Mouse (Mus musculus) CD8-positive naive resting alpha-beta T cell, adult 57 days (primary cell): ENCODE data around the gene Bet1l. TPM values are rescaled to one million over a fixed set of nuclear protein-coding genes. Genes with fewer than 3 reads are reported as not detected.

Experiments used
- total RNA-seq: library from RNA; stranded (reverse); gene quantifications from one replicate; pipeline ENCODE4 v1.2.4, GENCODE M21; 2023

Gene Bet1l
- 31.9 TPM for total RNA-seq

GRCm38 (mm10) chr7:140857550-140858505, at the start of gene Bet1l:
Gene Bet1l, minus strand, starts transcription at chr7:140857577.

GRCm38 (mm10) chr7:140900220-140900619, 42.8 kb upstream of the Bet1l start, which contains the start of gene Cox8b:
Gene Cox8b, minus strand, starts transcription at chr7:140900446.

GRCm38 (mm10) chr7:140881696-140882468, 24.5 kb upstream of the Bet1l start, which contains the start of the genes Psmd13 and Sirt3:
Gene Psmd13, plus strand, starts transcription at chr7:140881968.
Gene Sirt3, minus strand, starts transcription at chr7:140882309.

GRCm38 (mm10) chr7:140856785-140857549, 410 bp downstream of the Bet1l start, which contains the start of gene Ric8a:
Gene Ric8a, plus strand, starts transcription at chr7:140856957.

GRCm38 (mm10) chr7:140855860-140856784, 1.3 kb downstream of the Bet1l start, which contains the start of gene Gm45785:
Gene Gm45785, minus strand, starts transcription at chr7:140856331.

GRCm38 (mm10) chr7:140847755-140848580, 9.4 kb downstream of the Bet1l start, which contains the start of gene Odf3:
Gene Odf3, plus strand, starts transcription at chr7:140847805.

GRCm38 (mm10) chr7:140844905-140845665, 12.3 kb downstream of the Bet1l start, which contains the start of gene Scgb1c1:
Gene Scgb1c1, plus strand, starts transcription at chr7:140845547.

GRCm38 (mm10) chr7:140834968-140835757, 22.2 kb downstream of the Bet1l start, which contains the start of gene Urah:
Gene Urah, plus strand, starts transcription at chr7:140835018.

GRCm38 (mm10) chr7:140821653-140822329, 35.6 kb downstream of the Bet1l start, which contains the start of gene Zfp941:
Gene Zfp941, minus strand, starts transcription at chr7:140822178.

Other genes starting within 250 kb of the Bet1l start
- gene Olfr61, start 228.6 kb downstream of the Bet1l start, total RNA-seq: not detected
- gene Olfr53, start 211.1 kb downstream of the Bet1l start, total RNA-seq: not detected
- not detected for gene Olfr539, start 197.6 kb downstream of the Bet1l start, total RNA-seq
- gene Olfr45, start 175.6 kb downstream of the Bet1l start, total RNA-seq: not detected
- not detected for gene Olfr541, start 160.3 kb downstream of the Bet1l start, total RNA-seq
- gene Cyp2e1, start 93.8 kb downstream of the Bet1l start, total RNA-seq: not detected
- not detected for gene Syce1, start 69.7 kb downstream of the Bet1l start, total RNA-seq
- not detected for gene Zfp941, start 35.4 kb downstream of the Bet1l start, total RNA-seq
- gene Urah, start 22.6 kb downstream of the Bet1l start, total RNA-seq: not detected
- not detected for gene Scgb1c1, start 12.0 kb downstream of the Bet1l start, total RNA-seq
- not detected for gene Odf3, start 9.8 kb downstream of the Bet1l start, total RNA-seq
- gene Gm45785, start 1.2 kb downstream of the Bet1l start, total RNA-seq: not detected
- 108 TPM for gene Ric8a, start 620 bp downstream of the Bet1l start, total RNA-seq
- gene Psmd13, start 24.4 kb upstream of the Bet1l start, total RNA-seq: 77.9 TPM
- 8.5 TPM for gene Sirt3, start 24.7 kb upstream of the Bet1l start, total RNA-seq
- gene Cox8b, start 42.9 kb upstream of the Bet1l start, total RNA-seq: not detected
- gene Nlrp6, start 63.3 kb upstream of the Bet1l start, total RNA-seq: not detected
- 10.4 TPM for gene Pgghg, start 83.8 kb upstream of the Bet1l start, total RNA-seq
- not detected for gene Ifitm5, start 92.7 kb upstream of the Bet1l start, total RNA-seq
- not detected for gene Gm45717, start 98.4 kb upstream of the Bet1l start, total RNA-seq
- 16.1 TPM for gene Ifitm2, start 98.4 kb upstream of the Bet1l start, total RNA-seq
- not detected for gene Ifitm1, start 109.6 kb upstream of the Bet1l start, total RNA-seq
- gene Ifitm3, start 153.2 kb upstream of the Bet1l start, total RNA-seq: 5.0 TPM
- gene Ifitm6, start 160.3 kb upstream of the Bet1l start, total RNA-seq: 2.3 TPM
- gene Gm17387, start 171.6 kb upstream of the Bet1l start, total RNA-seq: not detected
- 1.3 TPM for gene B4galnt4, start 203.5 kb upstream of the Bet1l start, total RNA-seq
- gene Pkp3, start 220.6 kb upstream of the Bet1l start, total RNA-seq: 37.8 TPM
- 71.6 TPM for gene Sigirr, start 243.0 kb upstream of the Bet1l start, total RNA-seq